Mouse (Mus musculus): ENCODE measurements at regions not wholly inside any gene's neighbourhood (a gene's known extent, or its start where the extent isn't known, plus 50 kb on each side); places are given as distances from the start of the nearest gene placed in this dataset.

DNA sequence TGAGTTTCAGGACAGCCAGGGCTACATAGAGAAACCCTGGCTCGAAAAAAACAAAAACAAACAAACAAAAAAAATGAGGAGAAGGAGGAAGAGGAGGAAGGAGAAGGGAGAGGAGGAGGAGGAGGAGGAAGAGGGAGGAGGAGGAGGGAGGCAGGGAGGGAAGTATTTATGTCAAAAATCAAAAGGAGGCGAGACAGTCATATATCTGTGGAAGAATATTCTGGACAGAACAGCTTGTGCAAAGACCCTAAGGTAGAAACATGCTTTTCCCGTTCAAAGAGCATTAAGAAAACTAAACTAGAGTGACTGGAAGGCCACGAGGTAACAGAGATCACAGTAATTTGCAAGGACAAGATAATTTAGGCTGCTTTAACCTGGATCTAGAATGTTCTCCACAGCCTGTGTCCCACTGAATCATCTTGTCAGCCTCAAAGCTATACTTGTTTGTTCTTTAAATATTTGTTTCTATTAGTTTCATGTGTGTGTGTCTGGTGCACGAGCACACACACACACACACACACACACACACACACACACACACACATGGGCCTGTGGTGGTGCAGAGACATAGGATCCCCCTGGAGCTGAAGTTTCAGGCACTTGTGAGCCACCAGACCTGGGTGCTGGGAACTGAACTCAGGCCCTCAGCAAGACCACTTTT lies 50.5 kb upstream of the Cpsf6 start:
- intact Hi-C loops (cut with DNase I) = no loop called here
- no peak for DNase-seq

DNA sequence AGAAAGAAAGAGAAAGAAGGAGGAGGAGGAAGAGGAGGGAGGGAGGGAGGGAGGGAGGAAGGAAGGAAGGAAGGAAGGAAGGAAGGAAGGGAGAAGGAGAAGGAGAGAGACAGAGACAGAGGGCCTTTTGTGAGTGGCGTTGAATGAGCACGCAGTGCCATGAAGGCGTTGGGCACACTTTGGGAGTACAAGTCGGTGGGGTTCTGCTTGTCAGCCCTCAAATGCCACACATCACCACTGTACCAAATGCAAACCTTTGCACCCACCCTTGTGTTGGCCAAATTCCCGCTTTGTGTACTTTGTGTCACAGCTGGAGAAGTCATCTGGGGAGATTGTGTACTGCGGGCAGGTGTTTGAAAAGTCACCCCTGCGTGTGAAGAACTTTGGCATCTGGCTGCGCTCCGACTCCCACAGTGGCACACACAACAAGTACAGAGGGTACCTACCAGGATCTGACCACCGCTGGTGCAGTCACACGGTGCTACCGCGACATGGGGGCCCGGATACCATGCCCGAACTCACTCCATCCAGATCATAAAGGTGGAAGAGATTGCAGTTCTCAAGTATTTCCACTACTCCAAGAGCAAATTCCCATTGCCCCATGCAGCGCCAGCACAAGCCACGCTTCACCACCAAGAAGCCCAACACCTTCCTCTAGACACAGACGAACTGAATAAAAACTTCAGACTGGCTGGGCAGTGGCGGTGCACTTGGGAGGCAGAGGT lies 49.8 kb upstream of the Cpsf6 start:
- intact Hi-C loops (cut with DNase I) = no loop called here
- DNase-seq = no peak

Data from heart, postnatal 10 days (tissue).